Mouse (Mus musculus): ENCODE measurements around the gene Nhsl2.

Nhsl2 gene

DNA sequence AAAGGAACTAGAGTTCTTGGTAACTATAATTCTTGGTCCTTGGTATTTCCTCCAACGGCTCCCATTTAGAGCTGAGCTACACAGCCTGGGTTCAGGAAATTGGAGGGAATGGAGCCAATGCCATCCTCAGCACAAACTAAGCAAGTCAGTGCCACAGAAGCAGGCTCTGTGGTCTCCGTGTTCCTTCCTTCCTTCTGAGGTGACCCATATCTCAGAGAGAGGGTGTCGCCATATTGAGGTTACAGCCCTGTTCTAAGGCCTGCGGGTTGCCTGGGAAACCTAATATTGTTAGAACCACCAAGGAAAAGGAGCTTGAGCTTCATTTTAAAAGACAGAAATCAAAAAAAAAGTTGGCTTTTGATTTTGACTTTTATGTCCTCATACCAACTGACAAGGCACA is 193.2 kb downstream of the Nhsl2 start:
- DNase-seq (ENCODE audit: low read depth, low spot score): no peak

DNA sequence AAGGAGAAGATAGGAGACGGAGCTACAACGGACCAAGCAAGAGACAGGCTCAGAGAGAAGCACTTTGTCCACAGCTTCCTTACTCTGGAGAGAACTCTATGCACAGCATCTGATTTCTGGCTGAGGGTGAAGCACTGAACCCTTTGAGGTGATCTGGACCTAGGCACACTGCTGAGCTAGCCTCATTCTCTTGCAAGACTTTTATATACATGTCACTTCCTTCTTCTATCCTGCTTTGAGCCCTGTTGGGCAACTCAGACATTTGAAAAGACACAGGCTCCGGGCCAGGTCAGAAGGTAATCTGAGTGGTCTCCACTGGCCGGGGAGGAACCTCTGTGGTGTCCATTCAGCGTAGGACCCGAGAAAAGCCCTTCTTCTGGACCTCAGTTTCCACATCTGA is 201.4 kb downstream of the Nhsl2 start:
- no peak for DNase-seq (ENCODE audit: low read depth, low spot score)

DNA sequence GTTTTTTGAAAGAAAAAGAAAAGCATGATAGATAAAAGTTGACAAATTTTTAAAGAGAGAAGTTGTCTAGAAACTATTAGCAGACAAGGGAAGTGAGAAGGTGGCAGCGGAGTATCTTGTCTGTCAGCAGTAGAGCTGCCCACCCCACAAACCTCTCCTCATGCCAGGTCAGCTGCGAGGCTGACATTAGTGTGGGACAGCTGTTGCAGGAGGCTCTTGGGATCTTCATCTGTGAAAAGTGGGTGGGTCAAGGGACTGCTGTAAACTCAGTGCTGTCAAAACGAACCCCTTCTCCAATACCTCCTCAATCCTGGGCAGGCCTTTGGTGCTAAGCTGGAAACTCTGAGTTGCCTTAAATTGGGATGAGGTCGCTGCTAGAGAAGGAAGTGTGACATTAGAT is 202.0 kb downstream of the Nhsl2 start:
- DNase-seq (ENCODE audit: low read depth, low spot score): no peak

DNA sequence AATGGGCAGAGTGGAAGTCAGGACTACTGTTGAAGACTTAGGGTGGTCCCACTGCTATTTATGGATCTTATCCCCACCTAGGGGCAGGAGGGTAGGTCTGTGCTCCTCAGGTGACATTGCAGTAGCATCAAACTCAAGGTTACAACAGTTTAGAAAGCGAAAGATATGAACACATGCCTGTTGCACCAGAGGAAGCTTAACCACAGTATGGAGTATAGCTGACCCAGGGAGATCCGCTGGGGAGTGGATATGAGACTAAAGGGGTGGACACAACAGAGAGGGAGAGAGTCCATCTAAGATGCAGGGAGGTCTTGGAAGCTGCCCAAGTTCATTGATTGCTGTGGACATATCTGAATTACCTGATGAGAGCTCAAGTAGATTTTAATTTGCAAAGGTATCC is 204.2 kb downstream of the Nhsl2 start:
- DNase-seq (ENCODE audit: low read depth, low spot score): no peak

DNA sequence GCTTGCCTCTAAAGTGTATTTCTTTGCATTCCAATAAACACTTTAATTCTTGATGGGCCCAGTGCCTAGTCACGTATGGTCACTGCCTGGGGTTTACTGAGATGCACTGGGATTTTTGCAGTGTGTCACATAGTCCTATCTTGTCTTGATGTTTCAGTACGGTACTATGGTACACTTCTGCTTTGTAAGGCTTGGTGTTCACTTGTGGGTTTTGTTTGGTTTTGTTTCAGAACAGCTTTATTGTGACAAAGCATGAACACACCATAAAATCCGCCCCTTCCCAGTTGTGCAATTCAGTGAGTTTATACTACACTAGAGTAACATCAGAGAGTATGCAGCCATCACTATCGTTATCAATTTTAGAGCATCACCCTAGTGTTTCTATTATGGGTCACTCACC is 204.8 kb downstream of the Nhsl2 start:
- DNase-seq (ENCODE audit: low read depth, low spot score): no peak

DNA sequence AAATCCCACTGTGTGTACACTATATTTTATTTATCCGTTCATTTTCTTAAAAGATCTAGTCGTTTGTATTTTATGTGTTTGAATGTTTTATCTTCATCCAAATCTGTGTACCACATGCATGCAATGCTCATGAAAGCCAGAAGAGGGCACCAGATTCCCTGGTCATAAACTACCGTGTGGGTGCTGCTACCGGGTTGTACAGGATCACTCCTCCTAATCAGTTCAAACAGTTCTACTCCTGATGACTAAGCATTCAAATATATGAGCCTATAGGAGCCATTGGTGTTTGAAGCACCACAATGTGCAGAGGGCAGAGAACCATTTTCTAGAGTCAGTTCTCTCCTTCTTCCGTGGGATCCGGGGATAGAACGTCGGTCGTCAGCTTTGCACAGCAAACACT is 210.3 kb downstream of the Nhsl2 start:
- no peak for DNase-seq (ENCODE audit: low read depth, low spot score)

DNA sequence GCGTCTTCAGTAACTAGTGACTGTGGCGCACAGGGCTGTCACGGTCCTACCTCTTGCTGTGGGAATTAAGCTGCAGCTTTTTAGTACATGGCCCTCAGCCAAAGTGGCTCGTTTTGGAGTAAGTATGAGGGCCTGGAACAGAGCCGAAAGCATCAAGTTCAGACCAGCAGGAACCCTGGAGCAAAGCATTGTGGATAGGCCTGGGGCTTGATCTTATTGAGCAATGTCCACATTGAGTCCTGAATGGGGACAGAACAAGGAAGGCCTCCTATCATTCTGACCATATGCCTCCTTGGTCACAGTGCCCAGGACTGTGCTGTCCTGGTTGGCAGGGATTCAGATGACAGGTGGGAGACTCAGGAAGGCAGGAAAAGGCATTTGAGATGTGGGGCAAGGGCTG is 211.1 kb downstream of the Nhsl2 start:
- DNase-seq (ENCODE audit: low read depth, low spot score): no peak

DNA sequence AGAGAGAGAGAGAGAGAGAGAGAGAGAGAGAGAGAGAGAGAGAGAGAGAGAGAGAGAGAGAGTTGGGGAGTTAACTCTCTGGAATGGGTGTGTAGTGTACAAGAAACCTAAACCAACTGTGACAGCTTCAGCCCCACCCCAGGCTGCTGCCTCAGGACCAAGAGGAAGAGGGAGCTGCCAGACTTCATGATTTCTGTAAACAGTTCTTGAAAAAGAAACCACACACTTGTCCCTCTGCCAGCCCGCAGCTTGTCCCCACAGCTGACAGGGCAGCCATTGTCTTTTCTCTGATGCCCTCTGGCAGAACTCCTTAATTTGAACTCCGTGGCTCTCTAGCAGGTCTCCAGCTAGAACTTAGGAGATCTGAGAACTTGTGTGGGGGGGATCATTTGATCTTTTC is 211.7 kb downstream of the Nhsl2 start:
- DNase-seq (ENCODE audit: low read depth, low spot score): peak; percentile 54

DNA sequence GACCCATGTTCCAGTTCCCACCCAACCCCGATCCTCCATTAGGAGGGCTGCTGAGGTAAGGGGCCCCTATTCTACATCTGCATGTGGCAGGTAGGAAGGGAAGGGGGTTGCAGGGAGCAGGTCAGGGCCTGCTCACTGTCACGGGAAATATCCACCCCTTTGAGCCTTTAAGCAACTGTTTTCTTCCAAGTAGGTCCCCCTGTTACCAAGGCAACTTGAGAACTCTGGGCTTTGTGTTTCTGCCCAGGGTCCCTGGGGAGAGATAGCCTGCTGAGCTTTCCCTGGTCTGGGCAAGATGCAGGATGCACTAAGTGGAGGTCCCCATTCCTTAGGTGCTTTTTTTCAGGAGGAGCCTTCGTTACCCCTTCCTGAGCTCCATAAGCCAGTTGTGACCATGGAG is 214.9 kb downstream of the Nhsl2 start:
- DNase-seq (ENCODE audit: low read depth, low spot score): no peak

DNA sequence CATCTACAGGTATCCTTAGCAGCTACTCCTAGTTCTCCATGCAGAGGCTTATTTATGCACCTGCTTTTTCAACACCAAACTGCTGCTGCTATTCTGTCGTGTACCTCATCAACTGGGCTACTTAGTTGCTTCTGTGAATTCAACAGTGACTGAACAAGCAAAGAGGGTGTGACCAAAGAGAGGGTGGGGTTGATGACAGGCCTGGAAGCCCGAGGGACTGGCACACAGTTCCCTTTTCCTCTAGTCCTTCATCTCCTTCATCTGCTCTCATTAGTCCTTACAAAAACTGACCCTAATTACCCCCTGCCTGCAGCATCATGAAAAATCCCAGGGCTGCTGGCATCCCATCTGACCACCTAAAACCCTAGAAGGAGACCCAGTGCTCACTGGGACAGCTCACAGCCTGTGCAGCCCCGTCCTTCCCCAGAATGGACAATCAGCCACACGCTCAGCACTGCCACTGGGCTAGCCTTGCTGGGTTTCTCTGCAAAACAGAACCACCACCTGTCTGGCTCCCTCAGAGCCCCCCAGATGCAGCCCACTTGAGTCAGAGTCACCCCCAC is 216.1 kb downstream of the Nhsl2 start:
- no peak for DNase-seq (ENCODE audit: low read depth, low spot score)

DNA sequence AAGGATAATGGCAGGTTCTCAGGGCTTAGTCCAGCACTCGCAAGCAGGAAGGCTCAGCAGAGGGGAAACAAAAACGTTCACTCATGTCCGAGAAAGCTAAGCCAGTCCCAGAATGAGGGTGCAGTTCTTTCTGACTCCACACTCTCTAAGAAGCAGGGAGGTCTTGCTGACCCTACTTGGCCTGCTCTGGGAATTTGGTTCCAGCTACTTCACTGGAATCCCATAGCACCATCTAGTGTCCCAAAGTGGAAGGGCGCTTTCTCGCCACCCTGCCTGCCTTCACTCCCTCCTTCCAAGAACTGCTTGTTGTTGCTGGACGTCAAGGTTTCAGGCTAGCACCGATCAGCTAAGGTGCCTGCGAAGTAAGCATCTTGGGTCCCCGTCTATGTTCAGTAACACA is 216.9 kb downstream of the Nhsl2 start:
- no peak for DNase-seq (ENCODE audit: low read depth, low spot score)

DNA sequence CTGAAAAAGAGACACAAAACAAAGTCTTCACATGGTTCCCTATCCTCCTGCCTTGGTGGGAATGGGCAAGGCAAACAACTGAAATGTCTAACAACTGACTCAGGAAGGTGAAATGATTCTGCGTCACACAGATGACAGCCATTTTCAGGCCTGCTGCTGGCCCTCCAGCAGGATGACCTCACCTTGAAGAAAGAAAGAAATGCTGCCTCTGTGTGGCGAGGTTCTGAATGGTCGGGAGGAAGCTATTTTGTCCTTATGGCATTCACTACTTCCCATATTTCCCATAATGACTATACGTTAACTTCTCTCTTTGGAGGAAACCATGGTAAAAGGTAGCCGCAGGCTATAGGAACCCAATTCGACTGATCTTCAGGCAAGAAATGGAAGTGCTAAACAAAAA is 217.9 kb downstream of the Nhsl2 start:
- DNase-seq (ENCODE audit: low read depth, low spot score): no peak

DNA sequence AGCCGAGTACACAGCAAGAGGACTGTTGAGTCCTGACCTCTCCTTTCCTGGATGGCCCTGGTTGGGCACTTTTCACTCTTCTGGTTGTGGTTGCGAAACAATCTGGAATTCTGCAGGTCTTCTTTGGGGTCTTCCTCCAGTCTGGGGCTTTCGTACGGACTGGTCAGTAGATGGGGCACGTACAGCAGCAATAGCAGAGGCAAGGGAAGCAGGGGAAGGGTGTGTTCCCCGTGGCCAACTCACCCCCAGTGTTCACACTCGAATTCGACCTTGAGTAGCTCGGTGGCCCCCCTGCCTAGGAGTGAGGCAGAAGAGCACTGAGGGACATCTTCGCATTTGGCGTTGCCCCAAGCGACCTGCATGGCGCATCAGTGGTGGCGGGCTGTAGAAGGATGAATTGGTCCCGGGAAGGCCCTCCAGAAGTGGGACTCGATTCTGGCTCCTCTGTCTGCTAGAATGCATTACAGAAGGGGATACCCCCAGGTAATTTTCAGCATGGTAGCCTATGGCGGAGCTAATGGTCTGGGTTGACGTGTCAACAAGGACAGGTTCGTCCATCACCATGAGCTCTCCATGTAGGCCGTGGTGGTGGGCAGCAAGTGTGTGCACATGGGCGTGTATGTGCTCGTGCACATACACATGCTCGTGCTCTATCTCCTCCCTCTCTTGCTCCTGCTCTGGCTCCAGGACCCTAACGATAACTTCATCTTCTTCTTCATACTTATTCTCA is 219.8 kb downstream of the Nhsl2 start:
- DNase-seq (ENCODE audit: low read depth, low spot score): no peak

DNA sequence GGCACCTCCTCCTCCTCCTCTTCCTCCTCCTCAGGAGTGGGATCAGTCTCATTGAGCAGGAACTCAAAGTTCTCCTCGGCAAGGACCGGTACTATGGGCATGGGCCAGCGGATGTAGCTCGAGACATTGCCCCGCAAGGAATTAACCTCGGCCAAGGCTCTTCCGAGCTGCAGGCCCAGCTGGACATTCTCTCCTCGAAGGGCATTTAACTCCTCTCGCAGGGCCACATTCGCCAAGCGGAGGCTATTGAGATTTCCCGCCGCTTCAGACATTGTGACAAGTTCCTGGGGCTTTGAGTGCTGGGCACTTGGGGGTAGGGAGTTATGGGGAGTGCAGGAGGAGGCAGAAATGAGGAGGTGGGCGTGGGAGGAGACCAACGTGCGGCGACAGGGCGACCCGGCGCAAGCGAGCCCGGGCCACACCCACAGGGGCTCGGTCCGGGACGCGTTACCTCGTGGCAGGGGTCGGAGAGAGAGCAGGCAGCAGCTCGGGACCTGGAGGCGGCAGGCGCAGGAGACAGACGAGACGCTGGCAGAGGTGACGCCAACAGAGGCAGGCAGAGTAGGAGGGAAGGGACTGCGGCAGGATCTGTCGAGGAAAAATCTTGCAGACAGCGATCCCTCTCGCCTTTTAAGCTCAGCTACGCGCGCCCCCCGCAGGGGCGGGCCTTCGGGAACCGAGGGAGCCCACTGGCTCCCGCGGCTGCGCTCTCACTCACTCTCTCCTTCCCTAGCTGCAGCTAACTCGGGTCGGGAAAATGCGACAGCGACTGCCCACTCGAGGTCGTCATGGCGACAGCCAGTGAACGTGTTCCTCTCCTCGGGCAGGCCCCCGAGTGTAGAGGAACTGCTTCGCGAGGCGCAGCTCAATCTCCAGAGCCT is 221.6 kb downstream of the Nhsl2 start, which contains the start of gene Rtl5:
Gene Rtl5, minus strand, starts transcription at position 714 of the 881 bp plus-strand sequence.
- DNase-seq (ENCODE audit: low read depth, low spot score): peak; percentile 56

DNA sequence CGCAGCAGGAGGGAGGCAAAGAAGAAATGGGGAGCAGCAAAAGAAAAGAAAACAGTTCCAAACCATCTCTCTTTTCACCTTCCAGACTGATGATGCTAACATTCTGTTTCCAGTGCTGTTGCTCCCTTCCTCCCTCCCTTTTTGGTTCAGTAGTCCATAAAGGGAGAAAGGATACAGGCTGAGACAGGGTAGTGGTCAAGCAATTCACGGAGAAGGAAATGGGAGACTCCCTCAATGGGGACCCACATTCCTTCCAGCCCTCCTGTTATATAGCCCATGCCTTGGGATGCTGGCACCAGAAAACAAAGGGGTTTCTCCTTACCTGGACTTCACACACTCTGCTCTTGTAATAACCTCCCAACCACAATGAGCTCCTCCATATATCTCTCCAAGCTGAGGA is 222.3 kb downstream of the Nhsl2 start:
- no peak for DNase-seq (ENCODE audit: low read depth, low spot score)

DNA sequence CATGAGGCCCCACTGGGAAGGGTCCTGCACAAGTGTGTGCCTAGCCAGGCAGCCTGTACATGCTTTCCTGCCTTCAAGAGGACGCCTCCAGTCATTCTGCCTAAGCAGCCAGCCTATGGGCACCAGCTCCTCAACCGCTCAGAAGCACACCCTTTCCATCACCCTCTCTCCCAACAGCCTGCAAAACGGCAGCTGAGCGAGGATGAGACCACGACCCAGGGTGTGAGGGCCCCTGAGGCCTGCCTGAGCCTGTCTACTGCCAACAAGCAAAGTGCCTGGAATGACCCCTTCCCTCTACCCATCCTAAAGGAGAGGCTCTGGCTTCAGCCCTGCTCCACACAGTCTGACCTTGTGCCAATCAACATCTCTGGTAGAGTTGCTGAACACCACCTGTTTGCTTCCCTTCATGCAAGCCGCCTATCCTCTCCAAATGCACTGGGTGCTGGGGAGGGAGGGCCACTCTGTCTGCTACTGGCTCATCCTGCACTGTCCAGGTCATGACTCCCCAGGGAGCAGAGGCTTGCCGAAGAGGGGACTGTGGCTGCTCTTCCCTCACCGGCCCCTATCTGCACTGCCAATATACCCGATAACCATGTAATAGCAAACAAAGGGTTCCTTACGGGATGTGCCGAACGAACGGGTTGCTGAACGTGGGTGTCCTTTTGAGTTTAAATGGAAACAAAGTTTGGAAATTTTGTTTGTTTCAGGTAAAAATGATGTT is 224.6 kb downstream of the Nhsl2 start:
- no peak for DNase-seq (ENCODE audit: low read depth, low spot score)

DNA sequence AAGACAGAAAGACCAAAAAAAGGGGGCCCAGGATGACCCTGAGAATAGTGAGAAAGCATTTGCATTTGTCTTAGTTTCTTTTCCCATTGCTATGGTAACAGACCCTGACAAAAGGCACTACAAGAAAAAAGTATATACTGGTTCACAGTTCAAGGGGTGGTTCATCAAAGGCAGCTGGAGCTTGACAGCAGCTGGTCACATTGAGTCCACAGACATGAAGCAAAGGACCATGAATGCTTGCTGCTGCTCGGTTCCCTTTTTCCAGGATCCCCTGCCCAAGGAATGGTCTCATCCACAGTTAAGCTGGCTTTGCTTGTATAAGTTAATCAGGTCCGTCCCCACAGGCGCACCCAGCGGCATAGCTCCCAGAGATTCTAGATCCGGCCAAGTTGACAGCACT is 225.2 kb downstream of the Nhsl2 start:
- DNase-seq (ENCODE audit: low read depth, low spot score): no peak

DNA sequence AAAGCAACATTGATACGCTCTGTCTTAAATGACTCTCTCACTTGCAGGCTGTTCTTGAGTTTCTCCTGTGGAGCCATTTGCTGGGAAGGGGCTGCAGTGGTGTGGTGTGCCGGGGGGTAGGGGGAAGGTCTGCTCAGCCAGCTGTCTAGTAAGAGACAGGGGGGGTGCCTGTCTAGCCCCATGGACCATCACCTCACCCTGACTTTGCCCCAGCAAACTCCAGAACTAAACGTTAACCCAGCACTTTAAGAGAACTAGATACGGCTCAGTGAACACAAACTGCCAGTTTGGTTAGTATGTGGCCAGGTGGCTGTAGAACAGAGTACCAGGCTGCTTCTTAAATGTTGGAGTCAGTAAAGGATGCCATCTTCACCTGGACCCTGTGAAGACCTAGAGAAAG is 226.0 kb downstream of the Nhsl2 start:
- DNase-seq (ENCODE audit: low read depth, low spot score): no peak

DNA sequence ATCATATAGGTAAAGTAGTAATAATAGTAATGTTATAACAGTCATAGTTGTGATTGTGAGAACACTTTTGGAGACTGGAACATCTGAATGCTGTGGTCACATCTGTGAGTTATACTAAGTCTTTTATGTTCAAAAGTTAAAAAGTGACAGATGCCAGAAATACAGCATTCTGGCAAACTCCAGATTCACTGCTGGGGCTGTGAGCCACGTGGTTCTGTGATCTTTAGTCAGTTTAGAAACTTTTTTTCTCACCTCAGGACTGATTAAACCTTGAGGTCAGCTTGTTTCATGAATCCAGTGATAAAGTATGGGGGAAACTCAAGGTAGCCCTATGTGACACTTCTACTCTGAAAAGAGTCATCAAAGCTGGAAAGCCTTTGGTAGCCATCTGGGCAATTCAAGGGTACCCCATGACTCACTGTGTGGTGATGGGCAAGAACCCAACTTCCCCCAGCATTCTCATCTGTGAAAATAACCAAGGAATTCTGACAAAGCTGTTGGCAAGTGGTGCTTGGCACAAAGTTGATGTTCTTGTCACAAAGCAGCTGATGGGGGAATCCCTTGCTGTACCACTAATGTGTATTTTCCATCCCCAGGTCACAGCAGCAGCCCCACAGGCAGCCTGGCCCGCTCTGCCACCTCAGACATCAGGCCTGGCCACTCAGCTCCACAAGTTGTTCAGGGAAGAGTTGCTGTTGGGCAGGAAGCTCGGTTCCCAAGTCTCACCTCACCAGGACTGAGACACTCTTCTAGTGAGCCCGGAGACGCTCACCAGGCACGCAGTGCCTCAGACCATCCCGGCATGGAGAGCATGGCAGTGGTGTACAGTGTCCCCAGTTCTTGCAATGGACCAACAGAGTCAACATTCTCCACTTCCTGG is 227.9 kb downstream of the Nhsl2 start:
- no peak for DNase-seq (ENCODE audit: low read depth, low spot score)

DNA sequence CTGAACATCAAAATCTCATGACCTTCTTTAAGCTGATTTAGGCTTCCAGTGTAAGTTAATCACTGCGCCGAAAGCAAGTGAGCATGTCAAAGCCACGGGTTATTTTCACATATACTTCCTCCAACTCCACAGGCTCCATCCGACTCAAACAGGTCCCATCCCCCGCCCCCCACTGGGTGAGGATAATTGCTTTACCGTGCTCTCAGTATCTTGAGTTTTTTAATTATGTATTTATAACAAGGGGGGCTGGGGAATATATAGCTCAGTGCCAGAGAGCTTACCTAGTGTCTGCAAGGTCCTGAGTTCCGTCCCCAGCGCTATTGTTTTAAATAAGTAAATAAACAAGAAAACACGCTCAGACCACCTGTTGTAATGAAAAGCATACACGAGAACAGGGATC is 231.9 kb downstream of the Nhsl2 start:
- no peak for DNase-seq (ENCODE audit: low read depth, low spot score)

Data from skeletal muscle tissue, adult 2 months (tissue).